Mouse (Mus musculus) layer of hippocampus, postnatal 14 days (tissue): ENCODE data around the gene Ripor3. TPM values are rescaled to one million over a fixed set of nuclear protein-coding genes. Genes with fewer than 3 reads are reported as not detected.
A peak's percentile ranks its signal among the peaks of the same experiment; 100 is the strongest.

Source experiments
- DNase-seq, 2 experiments: peaks; one replicate each; pipeline ENCODE4 v3.0.0; 2021 to 2022; ENCODE audit warnings: low spot score in 2 of 2, mixed read lengths in 1 of 2
- total RNA-seq, 2 experiments: library from RNA; stranded (reverse); gene quantifications; 2 replicates each; pipeline ENCODE4 v1.2.3; 2021

Ripor3 gene
- total RNA-seq, 2 experiments from 2014 or later: 0.14 to 0.21 TPM

DNA sequence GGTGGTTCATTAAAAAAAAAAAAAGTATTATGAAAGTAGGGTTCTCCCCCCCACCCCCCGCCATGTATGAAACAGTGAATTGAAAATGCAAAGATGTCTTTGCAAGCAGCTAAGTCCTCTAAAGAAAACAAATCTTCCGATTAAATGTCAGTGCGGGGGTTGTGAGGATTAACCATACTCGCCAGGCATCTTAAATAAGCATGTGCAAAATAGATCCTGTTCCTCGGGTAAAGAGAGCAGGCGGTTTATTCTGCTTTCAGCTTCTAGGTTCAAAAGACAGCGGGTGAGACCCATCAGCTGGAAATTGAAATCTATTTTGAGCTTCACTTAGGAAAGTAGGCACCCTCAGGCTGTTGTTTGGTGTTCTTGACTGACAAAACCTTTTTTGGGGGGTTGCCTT is 77.0 kb downstream of the Ripor3 start:
- no peak for DNase-seq

DNA sequence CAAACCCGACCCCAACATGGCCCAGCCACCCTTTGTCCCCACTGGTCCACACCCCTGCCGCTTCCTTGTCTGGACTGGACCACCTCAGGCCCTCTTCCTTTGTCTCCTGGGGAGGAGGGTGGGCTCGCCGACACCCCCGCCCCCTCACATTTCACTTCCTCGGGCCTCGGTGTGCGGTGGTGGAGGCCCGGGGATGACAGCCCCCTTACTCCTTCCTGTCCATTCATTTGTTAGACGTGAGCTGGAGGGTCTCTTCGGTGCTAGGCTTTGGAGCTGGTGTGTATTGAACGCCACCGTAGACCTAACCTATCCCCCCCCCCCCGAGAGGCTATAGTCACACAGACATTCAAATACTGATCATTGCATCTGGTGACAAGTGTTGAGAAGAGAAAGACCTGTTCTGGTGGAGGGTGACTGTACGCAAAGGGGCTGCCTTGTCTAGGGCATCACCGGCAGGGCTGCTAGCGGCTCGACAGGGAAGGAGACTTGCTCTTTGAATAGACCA is 77.6 kb downstream of the Ripor3 start:
- DNase-seq: no peak

DNA sequence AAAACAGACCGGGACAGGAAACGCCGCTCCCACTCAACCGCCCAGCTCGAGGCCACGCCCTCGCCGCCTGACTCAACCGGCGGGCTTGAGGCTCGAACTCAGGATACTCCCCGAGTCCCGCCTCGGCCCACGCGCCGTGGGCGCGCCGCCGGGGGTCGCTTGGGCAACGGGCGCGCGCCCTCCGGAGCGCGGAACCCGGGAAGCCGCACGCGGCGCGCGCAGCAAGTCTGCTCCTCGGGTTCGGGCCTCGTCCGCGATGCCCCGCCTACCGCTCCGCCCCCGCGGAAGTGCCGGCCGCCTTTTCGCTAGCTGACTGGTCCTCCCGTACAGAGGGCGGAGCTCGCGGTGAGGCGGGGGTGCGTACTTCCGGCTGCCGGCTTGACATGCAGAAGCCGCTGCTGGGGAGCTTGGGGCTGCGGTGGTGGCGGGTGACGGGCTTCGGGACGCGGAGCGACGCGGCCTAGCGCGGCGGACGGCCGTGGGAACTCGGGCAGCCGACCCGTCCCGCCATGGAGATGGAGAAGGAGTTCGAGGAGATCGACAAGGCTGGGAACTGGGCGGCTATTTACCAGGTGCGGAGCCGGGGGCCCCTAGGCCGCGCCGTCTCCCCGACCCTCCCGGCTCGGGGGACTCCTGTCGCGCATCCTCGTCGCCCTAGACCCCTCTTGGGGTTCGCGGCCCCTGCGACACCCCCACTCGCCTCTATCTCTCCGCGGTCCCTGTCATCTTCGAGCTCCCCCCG is 78.3 kb downstream of the Ripor3 start, which contains the start of gene Ptpn1:
TSS of gene Ptpn1 (plus strand) at position 73 of the 742 bp plus-strand sequence.
- peak; percentile 97 to 98 for DNase-seq

DNA sequence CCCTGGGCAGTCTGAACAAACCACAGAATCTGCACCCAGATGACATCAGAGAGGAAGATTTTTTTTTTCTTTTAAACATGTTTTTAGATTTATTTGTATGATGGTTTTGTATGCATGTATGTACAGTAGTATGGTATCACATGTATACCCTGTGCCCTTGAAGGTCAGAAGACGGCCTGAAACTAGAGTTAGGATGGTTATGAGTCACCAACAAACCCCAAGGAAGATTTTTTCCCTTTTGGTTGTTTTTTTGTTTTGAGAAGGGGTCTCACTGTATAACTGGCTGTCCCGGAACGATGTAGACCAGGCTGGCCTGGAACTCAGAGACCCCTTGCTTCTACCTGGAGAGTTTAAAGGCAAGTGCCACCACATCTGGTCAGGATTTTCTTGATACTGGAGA is 79.4 kb downstream of the Ripor3 start:
- no peak for DNase-seq

Other genes starting within 250 kb of the Ripor3 start
- 10 to 100 TPM; 65.4 to 67.7 TPM for gene Ptpn1, start 78.6 kb downstream of the Ripor3 start, total RNA-seq
- gene Pard6b, start 70.4 kb upstream of the Ripor3 start, total RNA-seq: 1 to 10 TPM; 3.4 to 5.3 TPM
- 10 to 100 TPM; 99.3 to 99.9 TPM for gene Adnp, start 196.5 kb upstream of the Ripor3 start, total RNA-seq
- gene Gm20716, start 219.7 kb upstream of the Ripor3 start, total RNA-seq: 10 to 100 TPM; 25.6 to 29.5 TPM
- gene Dpm1, start 220.0 kb upstream of the Ripor3 start, total RNA-seq: 10 to 100 TPM; 64.3 to 70.6 TPM
- 10 to 100 TPM; 16.7 to 17.4 TPM for gene Mocs3, start 220.0 kb upstream of the Ripor3 start, total RNA-seq